Mouse (Mus musculus) forebrain, embryonic 11.5 days (tissue): ENCODE data around the gene Babam1. TPM values are rescaled to one million over a fixed set of nuclear protein-coding genes. Genes with fewer than 3 reads are reported as not detected.

Experiments
- ATAC-seq: fragments of 200-750 bp; cut with Nextera tagmentation; replicated peaks from 2 replicates; pipeline ENCODE4 v1.8.0; 2017; ENCODE audit warnings: moderate TSS enrichment; ENCODE audit not compliant: low FRiP score
- DNase-seq: peaks from one replicate; pipeline ENCODE4 v3.0.0-alpha.2; 2017; ENCODE audit warnings: low spot score
- H3K27ac ChIP-seq: fragments of 300-500 bp; sonication (generic); 2 replicates; pipeline ENCODE4 v1.5.1; 2014; ENCODE audit warnings: low read depth, low read length
- H3K27me3 ChIP-seq: fragments of 300-500 bp; sonication (generic); 2 replicates; pipeline ENCODE4 v1.6.1; 2014; ENCODE audit warnings: mild to moderate bottlenecking, low read length, mixed read lengths; ENCODE audit not compliant: control insufficient read depth, insufficient read depth
- H3K36me3 ChIP-seq: fragments of 300-500 bp; sonication (generic); 2 replicates; pipeline ENCODE4 v1.6.1; 2014; ENCODE audit warnings: mild to moderate bottlenecking, low read length, moderate library complexity, mixed read lengths; ENCODE audit not compliant: control insufficient read depth, insufficient read depth
- H3K4me1 ChIP-seq: fragments of 300-500 bp; sonication (generic); replicated peaks from 2 replicates; pipeline ENCODE4 v1.6.1; 2014; ENCODE audit warnings: low read length, mixed read lengths; ENCODE audit not compliant: control insufficient read depth, insufficient read depth
- H3K4me2 ChIP-seq: fragments of 300-500 bp; sonication (generic); 2 replicates; pipeline ENCODE4 v1.6.1; 2014; ENCODE audit warnings: low read depth, mild to moderate bottlenecking, low read length, moderate library complexity, mixed read lengths; ENCODE audit not compliant: severe bottlenecking
- H3K4me3 ChIP-seq: fragments of 300-500 bp; sonication (generic); 2 replicates; pipeline ENCODE4 v1.5.1; 2014; ENCODE audit warnings: low read depth, low read length
- H3K9ac ChIP-seq: fragments of 300-500 bp; sonication (generic); 2 replicates; pipeline ENCODE4 v1.6.1; 2014; ENCODE audit warnings: low read length
- H3K9me3 ChIP-seq: fragments of 300-500 bp; sonication (generic); 2 replicates; pipeline ENCODE4 v1.6.1; 2016; ENCODE audit warnings: low read length, mixed read lengths; ENCODE audit not compliant: control insufficient read depth
- WGBS: fragments of 180-500 bp; shearing (Covaris S2); extraction: QIAGEN DNeasy Blood & Tissue Kit; methylation state at CpG from one replicate; pipeline ENCODE4 v1.1.7; 2014; 5-methylcytosine and 5-hydroxymethylcytosine counted together
- polyA plus RNA-seq: library from polyadenylated mRNA; unstranded; fragments of >200 nt; fragmentation: Nextera tagmentation; extraction: Ambion mirVana; gene quantifications from 2 replicates; pipeline ENCODE4 v1.2.1, GENCODE M21; 2014

Gene Babam1
- polyA plus RNA-seq, 1 experiment from 2014 or later, result 106 TPM

DNA sequence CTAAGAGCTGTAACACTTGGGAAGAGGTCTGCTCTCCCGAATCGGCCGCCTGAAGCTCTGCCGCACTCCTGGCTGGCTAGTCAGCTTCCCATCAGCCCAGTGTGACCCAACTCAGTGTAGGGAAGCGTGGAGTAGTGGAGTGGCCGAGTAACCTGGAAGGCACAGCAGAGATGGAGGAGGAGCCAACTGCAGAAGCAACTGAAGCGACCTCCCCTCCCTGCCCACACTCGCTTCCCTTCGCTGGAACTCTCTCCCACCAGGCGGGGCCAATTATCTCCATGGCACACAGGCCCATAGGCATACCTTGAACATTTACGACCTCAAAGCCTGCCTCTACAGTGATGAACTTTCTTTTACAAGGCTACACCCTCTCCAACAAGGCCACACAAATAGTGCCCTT is 55.1 kb downstream of the Babam1 start:
- 58% methylated on average over 11 of the region's 11 CpGs for WGBS
- Histone ChIP-seq H3K9me3 (no peaks in the 10 kb centered on the region), H3K27me3 (no peaks in the 10 kb centered on the region), H3K36me3 (no peaks in the 10 kb centered on the region), H3K27ac (no peak overlapping the region), H3K4me2 (no peak overlapping the region), H3K4me3 (no peak overlapping the region), H3K4me1 (no peaks in the 10 kb centered on the region), H3K9ac (no peak overlapping the region)
- ATAC-seq (no peak), DNase-seq (no peak)

DNA sequence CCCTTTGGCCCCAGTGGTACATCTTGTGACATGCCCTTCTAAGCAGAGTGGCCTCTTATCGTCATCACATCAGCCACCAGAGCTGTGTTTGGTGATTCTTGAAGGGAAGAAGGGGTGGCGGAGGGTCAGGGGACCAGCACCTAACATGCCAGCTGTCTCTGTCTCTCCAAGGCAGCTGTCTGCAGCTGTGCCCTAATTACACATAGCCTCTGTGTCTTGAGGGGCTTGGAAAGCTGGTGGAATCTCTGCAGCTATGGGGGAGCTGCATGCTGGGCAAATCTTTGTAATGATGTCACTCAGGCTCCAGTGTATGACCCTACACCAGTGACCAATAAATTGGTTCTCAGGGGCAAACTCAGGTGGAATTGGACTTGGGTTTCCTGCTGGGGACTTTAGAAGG is 56.0 kb downstream of the Babam1 start:
- no peak overlapping the region for H3K4me2 ChIP-seq
- DNase-seq (no peak), ATAC-seq (no peak)
- no peak overlapping the region for H3K27ac ChIP-seq
- H3K36me3 ChIP-seq, result no peaks in the 10 kb centered on the region
- H3K4me3 ChIP-seq, result no peak overlapping the region
- WGBS, result 87% methylated on average over 2 of the region's 2 CpGs
- H3K4me1 ChIP-seq, result no peaks in the 10 kb centered on the region
- H3K9ac ChIP-seq, result no peak overlapping the region
- no peaks in the 10 kb centered on the region for H3K9me3 ChIP-seq
- H3K27me3 ChIP-seq, result no peaks in the 10 kb centered on the region

Other genes starting within 250 kb of the Babam1 start
- 24.3 and 32.5 TPM in 2 replicates for gene Myo9b, start 124.1 kb upstream of the Babam1 start, polyA plus RNA-seq
- 61.0 and 66.8 TPM in 2 replicates for gene Haus8, start 123.9 kb upstream of the Babam1 start, polyA plus RNA-seq
- 69.3 and 82.5 TPM in 2 replicates for gene Use1, start 30.0 kb upstream of the Babam1 start, polyA plus RNA-seq
- 2.9 and 3.3 TPM in 2 replicates for gene Ocel1, start 25.6 kb upstream of the Babam1 start, polyA plus RNA-seq
- gene Nr2f6, start 14.9 kb upstream of the Babam1 start, polyA plus RNA-seq, result 49.1 and 51.4 TPM in 2 replicates
- 4.2 and 4.5 TPM in 2 replicates for gene Ushbp1, start 1.1 kb upstream of the Babam1 start, polyA plus RNA-seq
- 38.7 and 42.2 TPM in 2 replicates for gene Ankle1, start 9.1 kb downstream of the Babam1 start, polyA plus RNA-seq
- 76.6 and 76.7 TPM in 2 replicates for gene Abhd8, start 66.8 kb downstream of the Babam1 start, polyA plus RNA-seq
- gene Mrpl34, start 68.1 kb downstream of the Babam1 start, polyA plus RNA-seq, result 186 TPM in 2 replicates
- gene Dda1, start 72.3 kb downstream of the Babam1 start, polyA plus RNA-seq, result 133 and 146 TPM in 2 replicates
- gene Ano8, start 89.1 kb downstream of the Babam1 start, polyA plus RNA-seq, result 5.7 and 9.3 TPM in 2 replicates
- 7.9 and 10.8 TPM in 2 replicates for gene Gtpbp3, start 91.2 kb downstream of the Babam1 start, polyA plus RNA-seq
- gene Plvap, start 114.9 kb downstream of the Babam1 start, polyA plus RNA-seq, result 42.5 and 43.4 TPM in 2 replicates
- gene Ccdc194, start 128.8 kb downstream of the Babam1 start, polyA plus RNA-seq, result 0.29 TPM in 1 of 2 replicates, not detected in the other
- 3.1 and 4.9 TPM in 2 replicates for gene Bst2, start 140.6 kb downstream of the Babam1 start, polyA plus RNA-seq
- gene Mvb12a, start 146.1 kb downstream of the Babam1 start, polyA plus RNA-seq, result 50.1 and 62.8 TPM in 2 replicates
- gene Tmem221, start 162.0 kb downstream of the Babam1 start, polyA plus RNA-seq, result 0.15 TPM in 1 of 2 replicates, not detected in the other
- gene Nxnl1, start 169.7 kb downstream of the Babam1 start, polyA plus RNA-seq, result not detected in 2 replicates
- 18.4 and 19.1 TPM in 2 replicates for gene Slc27a1, start 172.0 kb downstream of the Babam1 start, polyA plus RNA-seq
- gene Pgls, start 195.3 kb downstream of the Babam1 start, polyA plus RNA-seq, result 218 and 238 TPM in 2 replicates
- gene Fam129c, start 200.8 kb downstream of the Babam1 start, polyA plus RNA-seq, result 3.2 and 4.3 TPM in 2 replicates
- gene Colgalt1, start 214.1 kb downstream of the Babam1 start, polyA plus RNA-seq, result 41.8 and 48.6 TPM in 2 replicates